Mouse (Mus musculus) spleen, adult 12 weeks (tissue): ENCODE data around the gene 4933427D14Rik.
"Not testable (repeated sequence)": the region's sequence is repeated elsewhere in the genome, so short reads cannot be mapped to it uniquely, and the experiment has no call there.

Experiments used
- DNase-seq: peaks from one replicate; pipeline ENCODE4 v3.0.0; 2022; ENCODE audit warnings: low spot score

4933427D14Rik gene

GRCm38 (mm10) chr11:72203440-72203839 is 3.8 kb downstream of the 4933427D14Rik start:
- no peak for DNase-seq

GRCm38 (mm10) chr11:72196506-72196905 is 10.8 kb downstream of the 4933427D14Rik start:
- DNase-seq, result no peak

- no peak for DNase-seq
Observed at GRCm38 (mm10) chr11:72194259-72194658, 13.0 kb downstream of the 4933427D14Rik start.

- DNase-seq, result no peak
Observed at GRCm38 (mm10) chr11:72190857-72191256, 16.4 kb downstream of the 4933427D14Rik start.

GRCm38 (mm10) chr11:72184252-72184651 is 23.0 kb downstream of the 4933427D14Rik start:
- no peak for DNase-seq

GRCm38 (mm10) chr11:72181136-72181535 is 26.1 kb downstream of the 4933427D14Rik start:
- no peak for DNase-seq

GRCm38 (mm10) chr11:72180556-72180955 is 26.7 kb downstream of the 4933427D14Rik start:
- no peak for DNase-seq

- DNase-seq, result no peak
Observed at GRCm38 (mm10) chr11:72176553-72176952, 30.7 kb downstream of the 4933427D14Rik start.

GRCm38 (mm10) chr11:72175966-72176365 is 31.3 kb downstream of the 4933427D14Rik start:
- no peak for DNase-seq

- no peak for DNase-seq
Observed at GRCm38 (mm10) chr11:72174721-72175120, 32.5 kb downstream of the 4933427D14Rik start.

GRCm38 (mm10) chr11:72173506-72173905 is 33.8 kb downstream of the 4933427D14Rik start:
- no peak for DNase-seq

- not testable (repeated sequence) for DNase-seq
Observed at GRCm38 (mm10) chr11:72171906-72172305, 35.4 kb downstream of the 4933427D14Rik start.

- no peak for DNase-seq
Observed at GRCm38 (mm10) chr11:72169871-72170270, 37.4 kb downstream of the 4933427D14Rik start.

GRCm38 (mm10) chr11:72163198-72163597 is 44.1 kb downstream of the 4933427D14Rik start:
- DNase-seq, result no peak

GRCm38 (mm10) chr11:72156624-72157023 is 50.6 kb downstream of the 4933427D14Rik start:
- DNase-seq, result no peak

- no peak for DNase-seq
Observed at GRCm38 (mm10) chr11:72155981-72156428, 51.3 kb downstream of the 4933427D14Rik start.

- DNase-seq, result no peak
Observed at GRCm38 (mm10) chr11:72155186-72155980, 51.9 kb downstream of the 4933427D14Rik start.

GRCm38 (mm10) chr11:72153122-72153862 is 54.0 kb downstream of the 4933427D14Rik start:
- DNase-seq, result no peak

- DNase-seq, result no peak
Observed at GRCm38 (mm10) chr11:72151120-72151519, 56.1 kb downstream of the 4933427D14Rik start.

GRCm38 (mm10) chr11:72147910-72148309 is 59.3 kb downstream of the 4933427D14Rik start:
- no peak for DNase-seq

- no peak for DNase-seq
Observed at GRCm38 (mm10) chr11:72145877-72146248, 61.4 kb downstream of the 4933427D14Rik start.

GRCm38 (mm10) chr11:72145182-72145876 is 61.9 kb downstream of the 4933427D14Rik start:
- DNase-seq, result no peak
